Mouse (Mus musculus): ENCODE measurements around the gene Rabgap1. TPM values are rescaled to one million over a fixed set of nuclear protein-coding genes. Genes with fewer than 3 reads are reported as not detected.

Gene Rabgap1
- total RNA-seq, 2 experiments from 2014 or later, result 44.0 to 55.2 TPM

Other genes starting within 250 kb of the Rabgap1 start
- gene Olfr366, start 231.7 kb upstream of the Rabgap1 start, total RNA-seq (2021), result not detected
- not detected for gene Olfr368, start 116.8 kb upstream of the Rabgap1 start, total RNA-seq (2021)
- 10 to 100 TPM; 31.9 to 36.6 TPM for gene Pdcl, start 83.9 kb upstream of the Rabgap1 start, total RNA-seq (2021)
- gene Rc3h2, start 20.4 kb upstream of the Rabgap1 start, total RNA-seq (2021), result 10 to 100 TPM; 41.0 to 41.5 TPM
- 1 to 10 TPM; 6.2 to 6.9 TPM for gene Zbtb26, start 144 bp upstream of the Rabgap1 start, total RNA-seq (2021)
- gene Zbtb6, start 108 bp upstream of the Rabgap1 start, total RNA-seq (2021), result 1 to 10 TPM; 5.8 to 6.6 TPM
- 1 to 10 TPM; 1.9 to 2.2 TPM for gene Gpr21, start 73.1 kb downstream of the Rabgap1 start, total RNA-seq (2021)

Data from gastrocnemius, postnatal 4 days (tissue).